Mouse (Mus musculus) heart, embryonic 11.5 days (tissue): ENCODE measurements at regions not wholly inside any gene's neighbourhood (a gene's known extent, or its start where the extent isn't known, plus 50 kb on each side); places are given as distances from the start of the nearest gene placed in this dataset.

Experiments
- ATAC-seq: fragments of 200-750 bp; cut with Nextera tagmentation; replicated peaks from 2 replicates; pipeline ENCODE4 v1.8.0; 2017; ENCODE audit warnings: moderate library complexity; ENCODE audit not compliant: insufficient number of reproducible peaks, low FRiP score, low TSS enrichment
- H3K27ac ChIP-seq: fragments of 300-500 bp; sonication (generic); 2 replicates; pipeline ENCODE4 v1.5.1; 2014; ENCODE audit warnings: mild to moderate bottlenecking, low read depth, low read length
- H3K27me3 ChIP-seq: fragments of 300-500 bp; sonication (generic); 2 replicates; pipeline ENCODE4 v1.6.1; 2014; ENCODE audit warnings: mild to moderate bottlenecking, low read length, mixed read lengths; ENCODE audit not compliant: control insufficient read depth, insufficient read depth
- H3K36me3 ChIP-seq: fragments of 300-500 bp; sonication (generic); 2 replicates; pipeline ENCODE4 v1.6.1; 2014; ENCODE audit warnings: mild to moderate bottlenecking, low read length, moderate library complexity, mixed read lengths; ENCODE audit not compliant: control insufficient read depth, insufficient read depth
- H3K4me1 ChIP-seq: fragments of 300-500 bp; sonication (generic); 2 replicates; pipeline ENCODE4 v1.6.1; 2014; ENCODE audit warnings: low read length; ENCODE audit not compliant: control insufficient read depth, insufficient read depth
- H3K4me2 ChIP-seq: fragments of 300-500 bp; sonication (generic); 2 replicates; pipeline ENCODE4 v1.6.1; 2014; ENCODE audit warnings: mild to moderate bottlenecking, moderate library complexity
- H3K4me3 ChIP-seq: fragments of 300-500 bp; sonication (generic); 2 replicates; pipeline ENCODE4 v1.5.1; 2014; ENCODE audit warnings: low read depth, low read length
- H3K9ac ChIP-seq: fragments of 300-500 bp; sonication (generic); 2 replicates; pipeline ENCODE4 v1.6.1; 2014; ENCODE audit warnings: mild to moderate bottlenecking, low read depth, low read length, moderate library complexity
- H3K9me3 ChIP-seq: fragments of 300-500 bp; sonication (generic); replicated peaks from 2 replicates; pipeline ENCODE4 v1.6.1; 2016; ENCODE audit warnings: low read length; ENCODE audit not compliant: control insufficient read depth
- WGBS: fragments of 180-500 bp; shearing (Covaris S2); extraction: QIAGEN DNeasy Blood & Tissue Kit; methylation state at CpG from one replicate; pipeline ENCODE4 v1.1.7; 2014; ENCODE audit not compliant: insufficient replicate concordance; 5-methylcytosine and 5-hydroxymethylcytosine counted together

GRCm38 (mm10) chr8:73645582-73645981 lies 292.2 kb upstream of the Large1 start:
- H3K4me3 ChIP-seq = no peak overlapping the region
- no peak overlapping the region for H3K4me2 ChIP-seq
- H3K4me1 ChIP-seq = no peaks in the 10 kb centered on the region
- no peak overlapping the region for H3K9ac ChIP-seq
- peaks cover 4% of the 10 kb centered on the region; the same call in 1 of the 2 replicates for H3K9me3 ChIP-seq
- H3K36me3 ChIP-seq = no peaks in the 10 kb centered on the region
- no peak overlapping the region for H3K27ac ChIP-seq
- WGBS = 78% methylated on average over 4 of the region's 4 CpGs
- no peak for ATAC-seq
- no peaks in the 10 kb centered on the region for H3K27me3 ChIP-seq

DNA sequence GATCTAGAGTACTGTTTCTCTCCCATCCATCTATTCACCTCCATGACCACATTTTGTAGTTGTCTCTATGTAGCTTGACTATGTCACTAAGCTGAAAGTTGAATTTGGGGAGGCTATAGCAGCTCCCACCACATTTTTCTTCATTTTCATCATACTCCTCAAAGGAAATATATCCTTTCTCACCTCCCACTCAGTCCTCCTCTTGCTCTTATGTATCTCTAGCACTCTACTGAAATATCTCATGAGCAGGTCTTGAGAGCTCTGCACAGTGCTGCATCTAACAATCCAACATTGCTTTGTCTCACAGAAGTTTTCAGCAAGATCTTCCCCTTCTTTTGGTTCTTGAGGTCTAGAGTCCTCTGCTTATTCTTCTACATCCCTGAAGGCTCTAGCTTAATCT lies 273.5 kb upstream of the Large1 start:
- no peak overlapping the region for H3K27ac ChIP-seq
- H3K4me3 ChIP-seq = no peak overlapping the region
- no peak for ATAC-seq
- no peaks in the 10 kb centered on the region for H3K36me3 ChIP-seq
- H3K27me3 ChIP-seq = no peaks in the 10 kb centered on the region
- H3K4me2 ChIP-seq = no peak overlapping the region
- no peak overlapping the region for H3K9ac ChIP-seq
- H3K9me3 ChIP-seq = no peaks in the 10 kb centered on the region
- H3K4me1 ChIP-seq = no peaks in the 10 kb centered on the region

- Histone ChIP-seq H3K4me1 (no peaks in the 10 kb centered on the region), H3K9me3 (peaks cover 4% of the 10 kb centered on the region), H3K4me2 (no peak overlapping the region), H3K4me3 (no peak overlapping the region), H3K9ac (no peak overlapping the region), H3K27ac (no peak overlapping the region), H3K27me3 (no peaks in the 10 kb centered on the region), H3K36me3 (no peaks in the 10 kb centered on the region)
- ATAC-seq = peak; percentile 69
- WGBS = 75% methylated on average over 1 of the region's 1 CpGs
These were observed 265.6 kb upstream of the Large1 start for GRCm38 (mm10) chr8:73618946-73619345.

GRCm38 (mm10) chr8:73614631-73615030 lies 261.3 kb upstream of the Large1 start:
- H3K27ac ChIP-seq = no peak overlapping the region
- H3K9me3 ChIP-seq = peaks cover 4% of the 10 kb centered on the region
- no peak overlapping the region for H3K9ac ChIP-seq
- no peaks in the 10 kb centered on the region for H3K27me3 ChIP-seq
- ATAC-seq = no peak
- no peak overlapping the region for H3K4me2 ChIP-seq
- H3K36me3 ChIP-seq = no peaks in the 10 kb centered on the region
- no peaks in the 10 kb centered on the region for H3K4me1 ChIP-seq
- H3K4me3 ChIP-seq = no peak overlapping the region
- 64% methylated on average over 2 of the region's 2 CpGs for WGBS

DNA sequence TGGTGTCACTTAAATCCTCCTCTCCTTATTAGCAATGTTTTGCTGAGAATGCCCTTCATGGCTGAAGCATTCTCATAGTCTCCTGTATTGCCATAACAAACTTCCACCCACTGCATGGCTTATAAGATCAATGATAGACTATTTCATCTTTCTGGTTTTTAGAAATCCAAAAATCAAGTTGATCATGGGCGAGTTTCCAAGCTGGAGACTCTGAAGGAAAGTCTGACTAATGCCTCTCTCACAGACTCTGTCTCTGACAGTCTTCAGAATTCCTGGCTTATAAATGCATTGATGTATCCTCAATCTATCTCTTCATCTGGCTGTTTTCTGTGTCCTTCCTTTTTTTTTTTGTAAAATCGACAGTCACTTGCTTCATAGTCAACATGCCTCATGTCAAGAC lies 260.8 kb upstream of the Large1 start:
- Histone ChIP-seq H3K4me3 (no peak overlapping the region), H3K4me1 (no peaks in the 10 kb centered on the region), H3K36me3 (no peaks in the 10 kb centered on the region), H3K27ac (no peak overlapping the region), H3K9ac (no peak overlapping the region), H3K9me3 (peaks cover 3% of the 10 kb centered on the region), H3K4me2 (no peak overlapping the region), H3K27me3 (no peaks in the 10 kb centered on the region)
- ATAC-seq = no peak
- 46% methylated on average over 2 of the region's 2 CpGs for WGBS

- Histone ChIP-seq H3K4me3 (no peak overlapping the region), H3K27ac (no peak overlapping the region), H3K9ac (no peak overlapping the region), H3K27me3 (no peaks in the 10 kb centered on the region), H3K9me3 (no peaks in the 10 kb centered on the region), H3K4me2 (no peak overlapping the region), H3K4me1 (no peaks in the 10 kb centered on the region), H3K36me3 (no peaks in the 10 kb centered on the region)
- ATAC-seq = no peak
- WGBS = 86% methylated on average over 10 of the region's 10 CpGs
These were observed 258.2 kb upstream of the Large1 start for GRCm38 (mm10) chr8:73611583-73611982.

DNA sequence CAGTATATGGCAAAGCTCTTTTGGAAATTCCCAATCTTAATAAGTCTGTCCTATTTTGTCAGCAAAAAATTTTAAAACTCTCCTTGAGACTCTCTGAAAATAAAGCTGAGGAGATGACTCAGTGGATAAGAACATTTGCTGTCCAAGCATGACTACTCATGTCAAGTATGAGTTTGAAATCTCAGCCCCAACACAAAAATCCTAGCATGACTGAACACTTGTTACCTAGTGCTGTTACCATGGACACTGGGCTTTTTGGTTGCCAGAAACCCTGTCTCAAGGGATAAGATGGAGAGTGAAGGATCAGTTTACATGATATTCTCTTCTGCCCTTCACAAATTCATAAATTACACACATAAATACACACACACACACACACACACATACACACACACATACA lies 217.3 kb upstream of the Large1 start:
- Histone ChIP-seq H3K4me3 (no peak overlapping the region), H3K27ac (no peak overlapping the region), H3K36me3 (no peaks in the 10 kb centered on the region), H3K9ac (no peak overlapping the region), H3K4me1 (no peaks in the 10 kb centered on the region), H3K9me3 (no peaks in the 10 kb centered on the region), H3K4me2 (no peak overlapping the region), H3K27me3 (no peaks in the 10 kb centered on the region)
- ATAC-seq = no peak

- H3K9ac ChIP-seq = no peak overlapping the region
- H3K9me3 ChIP-seq = no peaks in the 10 kb centered on the region
- H3K4me3 ChIP-seq = no peak overlapping the region
- H3K4me2 ChIP-seq = no peak overlapping the region
- H3K36me3 ChIP-seq = no peaks in the 10 kb centered on the region
- H3K27ac ChIP-seq = no peak overlapping the region
- no peaks in the 10 kb centered on the region for H3K4me1 ChIP-seq
- H3K27me3 ChIP-seq = no peaks in the 10 kb centered on the region
- no peak for ATAC-seq
These were observed 216.6 kb upstream of the Large1 start for GRCm38 (mm10) chr8:73569963-73570362.
